Mouse (Mus musculus): ENCODE measurements around the gene Col28a1. TPM values are rescaled to one million over a fixed set of nuclear protein-coding genes. Genes with fewer than 3 reads are reported as not detected.

The Col28a1 gene
- polyA plus RNA-seq, 1 experiment from 2014 or later: 0.21 TPM

- Histone ChIP-seq H3K36me3 (replicated peaks) (no peaks in the 10 kb centered on the region), H3K9me3 (no peaks in the 10 kb centered on the region), H3K4me3 (no peak overlapping the region), H3K27ac (replicated peaks) (no peak overlapping the region), H3K4me1 (peaks cover 16% of the 10 kb centered on the region), H3K27me3 (replicated peaks; ENCODE audit: low read depth, poor library complexity, severe bottlenecking) (no peaks in the 10 kb centered on the region)
- DNase-seq (ENCODE audit: low spot score): no peak
- WGBS: 59% methylated on average over 5 of the region's 5 CpGs
These were observed 221.2 kb downstream of the Col28a1 start for GRCm38 (mm10) chr6:7971020-7971760.

- Histone ChIP-seq H3K4me3 (no peak overlapping the region), H3K4me1 (peaks cover 24% of the 10 kb centered on the region), H3K27ac (replicated peaks) (no peak overlapping the region), H3K36me3 (replicated peaks) (no peaks in the 10 kb centered on the region), H3K27me3 (replicated peaks; ENCODE audit: low read depth, poor library complexity, severe bottlenecking) (no peaks in the 10 kb centered on the region), H3K9me3 (no peaks in the 10 kb centered on the region)
- no peak for DNase-seq (ENCODE audit: low spot score)
- 87% methylated on average over 4 of the region's 4 CpGs for WGBS
These were observed 223.0 kb downstream of the Col28a1 start for GRCm38 (mm10) chr6:7969376-7969775.

GRCm38 (mm10) chr6:7965833-7966522 is 226.4 kb downstream of the Col28a1 start:
- no peak overlapping the region for H3K4me3 ChIP-seq
- WGBS: 38% methylated on average over 11 of the region's 11 CpGs
- H3K27ac ChIP-seq (replicated peaks): no peak overlapping the region
- no peaks in the 10 kb centered on the region for H3K9me3 ChIP-seq
- peaks cover 18% of the 10 kb centered on the region for H3K4me1 ChIP-seq
- no peaks in the 10 kb centered on the region for H3K36me3 ChIP-seq (replicated peaks)
- DNase-seq (ENCODE audit: low spot score): no peak
- no peaks in the 10 kb centered on the region for H3K27me3 ChIP-seq (replicated peaks; ENCODE audit: low read depth, poor library complexity, severe bottlenecking)

DNA sequence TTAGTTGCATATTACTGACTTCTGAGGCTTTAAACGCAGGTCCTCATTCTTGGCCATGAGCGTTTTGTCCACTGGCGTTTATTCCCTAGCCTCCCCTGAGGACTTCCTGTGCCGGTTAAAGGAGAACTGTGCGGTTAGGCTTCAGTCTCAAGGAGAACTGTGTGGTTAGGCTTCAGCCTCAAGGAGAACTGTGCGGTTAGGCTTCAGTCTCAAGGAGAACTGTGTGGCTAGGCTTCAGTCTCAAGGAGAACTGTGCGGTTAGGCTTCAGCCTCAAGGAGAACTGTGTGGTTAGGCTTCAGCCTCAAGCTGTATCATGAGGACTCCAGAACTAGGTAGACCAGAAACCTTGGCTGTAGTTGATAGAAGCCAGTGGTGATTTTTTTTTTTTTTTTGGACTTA is 229.7 kb downstream of the Col28a1 start:
- Histone ChIP-seq H3K4me3 (no peak overlapping the region), H3K9me3 (no peaks in the 10 kb centered on the region), H3K4me1 (peaks cover 13% of the 10 kb centered on the region), H3K36me3 (replicated peaks) (no peaks in the 10 kb centered on the region), H3K27ac (replicated peaks) (no peak overlapping the region), H3K27me3 (replicated peaks; ENCODE audit: low read depth, poor library complexity, severe bottlenecking) (no peaks in the 10 kb centered on the region)
- 87% methylated on average over 7 of the region's 7 CpGs for WGBS
- no peak for DNase-seq (ENCODE audit: low spot score)

- no peaks in the 10 kb centered on the region for H3K27me3 ChIP-seq (replicated peaks; ENCODE audit: low read depth, poor library complexity, severe bottlenecking)
- no peak for DNase-seq (ENCODE audit: low spot score)
- no peak overlapping the region for H3K4me3 ChIP-seq
- peaks cover 4% of the 10 kb centered on the region; the same call in 1 of the 2 replicates for H3K4me1 ChIP-seq
- no peak overlapping the region for H3K27ac ChIP-seq (replicated peaks)
- WGBS: 44% methylated on average over 2 of the region's 2 CpGs
- no peaks in the 10 kb centered on the region for H3K9me3 ChIP-seq
- H3K36me3 ChIP-seq (replicated peaks): no peaks in the 10 kb centered on the region
These were observed 240.2 kb downstream of the Col28a1 start for GRCm38 (mm10) chr6:7952208-7952607.

DNA sequence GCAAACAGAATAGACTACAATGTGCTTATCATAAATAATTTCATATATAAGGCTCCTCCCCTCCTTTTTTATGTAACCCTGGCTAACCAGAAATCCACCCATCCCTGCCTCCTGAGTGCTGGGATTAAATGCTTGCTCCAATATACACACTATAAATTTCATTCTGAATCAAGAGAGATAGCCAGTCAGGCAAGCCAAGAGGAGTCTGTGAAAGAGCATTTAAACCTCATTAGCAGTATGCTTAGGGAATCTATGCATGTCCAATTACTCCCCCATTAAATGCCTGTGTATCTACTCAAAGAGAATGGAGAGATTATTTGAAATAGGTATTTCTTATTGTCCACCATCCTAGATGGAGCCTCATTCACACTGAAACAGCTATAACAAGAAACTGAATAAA is 240.6 kb downstream of the Col28a1 start:
- DNase-seq (ENCODE audit: low spot score): no peak
- Histone ChIP-seq H3K4me1 (peaks cover 4% of the 10 kb centered on the region; the same call in 1 of the 2 replicates), H3K4me3 (no peak overlapping the region), H3K27ac (replicated peaks) (no peak overlapping the region), H3K36me3 (replicated peaks) (no peaks in the 10 kb centered on the region), H3K27me3 (replicated peaks; ENCODE audit: low read depth, poor library complexity, severe bottlenecking) (no peaks in the 10 kb centered on the region), H3K9me3 (no peaks in the 10 kb centered on the region)

Other genes starting within 250 kb of the Col28a1 start
- gene Mios, start 16.6 kb upstream of the Col28a1 start, polyA plus RNA-seq (2016; fragmentation: Nextera tagmentation; extraction: Ambion mirVana): 26.8 and 28.6 TPM in 2 replicates
- gene Rpa3, start 66.6 kb upstream of the Col28a1 start, polyA plus RNA-seq (2016; fragmentation: Nextera tagmentation; extraction: Ambion mirVana): 204 and 210 TPM in 2 replicates
- gene Umad1, start 66.7 kb upstream of the Col28a1 start, polyA plus RNA-seq (2016; fragmentation: Nextera tagmentation; extraction: Ambion mirVana): 15.4 and 19.2 TPM in 2 replicates
- gene Gm45062, start 66.8 kb upstream of the Col28a1 start, polyA plus RNA-seq (2016; fragmentation: Nextera tagmentation; extraction: Ambion mirVana): 6.9 and 7.1 TPM in 2 replicates

Measured in embryonic facial prominence, embryonic 10.5 days (tissue).